Mouse (Mus musculus): ENCODE data around the gene Tcf15.

The Tcf15 gene

GRCm38 (mm10) chr2:152143279-152144157, at the start of gene Tcf15:
Gene Tcf15, plus strand, starts transcription at chr2:152143561.
- peak in 1 of 2 experiments; percentile 9 for DNase-seq

- no peak for DNase-seq
Measured at GRCm38 (mm10) chr2:152094856-152095545, 48.4 kb upstream of the Tcf15 start.

GRCm38 (mm10) chr2:152096922-152097321, 46.4 kb upstream of the Tcf15 start:
- no peak for DNase-seq

GRCm38 (mm10) chr2:152097916-152098315, 45.4 kb upstream of the Tcf15 start:
- no peak for DNase-seq

GRCm38 (mm10) chr2:152099538-152099937, 43.8 kb upstream of the Tcf15 start:
- DNase-seq, result no peak

- DNase-seq, result no peak
Measured at GRCm38 (mm10) chr2:152101761-152102160, 41.6 kb upstream of the Tcf15 start.

- peak in 1 of 2 experiments; percentile 29 for DNase-seq
Measured at GRCm38 (mm10) chr2:152102369-152102768, 41.0 kb upstream of the Tcf15 start.

GRCm38 (mm10) chr2:152104711-152105317, 38.5 kb upstream of the Tcf15 start:
- no peak for DNase-seq

- DNase-seq, result peak; percentile 93 to 94
Measured at GRCm38 (mm10) chr2:152105318-152106224, 37.8 kb upstream of the Tcf15 start, which contains the start of gene Srxn1. Gene Srxn1, plus strand, starts transcription at chr2:152105516.

- no peak for DNase-seq
Measured at GRCm38 (mm10) chr2:152106225-152106595, 37.2 kb upstream of the Tcf15 start.

GRCm38 (mm10) chr2:152106597-152106996, 36.8 kb upstream of the Tcf15 start:
- DNase-seq, result no peak

- DNase-seq, result no peak
Measured at GRCm38 (mm10) chr2:152108702-152109101, 34.7 kb upstream of the Tcf15 start.

GRCm38 (mm10) chr2:152109386-152109785, 34.0 kb upstream of the Tcf15 start:
- DNase-seq, result no peak

- DNase-seq, result no peak
Measured at GRCm38 (mm10) chr2:152111311-152111710, 32.0 kb upstream of the Tcf15 start.

GRCm38 (mm10) chr2:152111920-152112319, 31.4 kb upstream of the Tcf15 start:
- peak; percentile 88 to 91 for DNase-seq

GRCm38 (mm10) chr2:152112490-152112889, 30.9 kb upstream of the Tcf15 start:
- no peak for DNase-seq

- DNase-seq, result no peak
Measured at GRCm38 (mm10) chr2:152112970-152113369, 30.4 kb upstream of the Tcf15 start.

GRCm38 (mm10) chr2:152114057-152114975, 29.0 kb upstream of the Tcf15 start:
- no peak for DNase-seq

GRCm38 (mm10) chr2:152117694-152118093, 25.7 kb upstream of the Tcf15 start:
- no peak for DNase-seq

GRCm38 (mm10) chr2:152119228-152119865, 24.0 kb upstream of the Tcf15 start:
- no peak for DNase-seq

- DNase-seq, result no peak
Measured at GRCm38 (mm10) chr2:152122896-152123295, 20.5 kb upstream of the Tcf15 start.
